Mouse (Mus musculus) liver, embryonic 14.5 days (tissue): ENCODE measurements around the gene Zmynd8. TPM values are rescaled to one million over a fixed set of nuclear protein-coding genes. Genes with fewer than 3 reads are reported as not detected.

Experiments
- ATAC-seq: fragments of 200-750 bp; cut with Nextera tagmentation; 2 replicates; pipeline ENCODE4 v1.8.0; 2017; ENCODE audit warnings: moderate number of reproducible peaks, mild to moderate bottlenecking, moderate library complexity; ENCODE audit not compliant: insufficient read depth
- DNase-seq, 3 experiments: peaks; one replicate each; pipeline ENCODE4 v3.0.0-alpha.2; 2012 to 2013; ENCODE audit warnings: low read depth in 3 of 3, low spot score in 3 of 3
- H3K27ac ChIP-seq: fragments of 300-500 bp; sonication (generic); 2 replicates; pipeline ENCODE4 v1.5.1; 2014; ENCODE audit warnings: moderate library complexity, mild to moderate bottlenecking, control low read depth, inconsistent platforms
- H3K27me3 ChIP-seq: fragments of 300-500 bp; sonication (generic); 2 replicates; pipeline ENCODE4 v1.6.1; 2014; ENCODE audit warnings: mild to moderate bottlenecking, low read length, moderate library complexity; ENCODE audit not compliant: control insufficient read depth, insufficient read depth
- H3K36me3 ChIP-seq: fragments of 300-500 bp; sonication (generic); replicated peaks from 2 replicates; pipeline ENCODE4 v1.6.1; 2014; ENCODE audit warnings: low read depth; ENCODE audit not compliant: control insufficient read depth, insufficient read depth
- H3K4me1 ChIP-seq, 2 experiments: fragments of 200-500 bp in 1 of 2; fragments of 300-500 bp in 1 of 2; sonication (generic) in 1 of 2; replicated peaks; 2 replicates each; pipeline ENCODE4 v1.6.1; 2012 to 2014; ENCODE audit warnings: antibody characterized with exemption in 1 of 2, inconsistent platforms in 1 of 2, low read length in 1 of 2; ENCODE audit not compliant: control insufficient read depth in 2 of 2, insufficient read depth in 2 of 2
- H3K4me2 ChIP-seq: fragments of 300-500 bp; sonication (generic); 2 replicates; pipeline ENCODE4 v1.6.1; 2014; ENCODE audit warnings: low read depth, mild to moderate bottlenecking, control low read depth, moderate library complexity
- H3K4me3 ChIP-seq, 2 experiments: fragments of 200-500 bp in 1 of 2; fragments of 300-500 bp in 1 of 2; sonication (generic) in 1 of 2; 2 replicates each; pipeline ENCODE4 v1.5.1; 2012 to 2014; ENCODE audit warnings: low read depth in 2 of 2, low read length in 2 of 2, mild to moderate bottlenecking in 2 of 2, control low read depth in 1 of 2, inconsistent platforms in 1 of 2, moderate library complexity in 1 of 2; ENCODE audit not compliant: insufficient read depth in 1 of 2
- H3K9ac ChIP-seq: fragments of 300-500 bp; sonication (generic); replicated peaks from 2 replicates; pipeline ENCODE4 v1.6.1; 2014; ENCODE audit warnings: mild to moderate bottlenecking, control low read depth, moderate library complexity
- H3K9me3 ChIP-seq: fragments of 300-500 bp; sonication (generic); 2 replicates; pipeline ENCODE4 v1.6.1; 2016; ENCODE audit warnings: low read length, mixed read lengths; ENCODE audit not compliant: control insufficient read depth
- CTCF ChIP-seq: IDR thresholded peaks from 2 replicates; pipeline ENCODE4 v1.5.1; 2016; ENCODE audit warnings: antibody characterized with exemption, low read depth, control low read depth
- EP300 ChIP-seq: IDR thresholded peaks from 2 replicates; pipeline ENCODE4 v1.6.1; 2016; ENCODE audit warnings: antibody characterized with exemption, low read depth
- WGBS: fragments of 180-500 bp; shearing (Covaris S2); extraction: QIAGEN DNeasy Blood & Tissue Kit; methylation state at CpG from one replicate; pipeline ENCODE4 v1.1.7; 2014; ENCODE audit not compliant: insufficient replicate concordance; 5-methylcytosine and 5-hydroxymethylcytosine counted together
- polyA plus RNA-seq, 2 experiments: library from polyadenylated mRNA; depleted of rRNA in 1 of 2; stranded (reverse) in 1 of 2; unstranded in 1 of 2; fragments of >200 nt; fragmentation: Nextera tagmentation in 1 of 2; extraction: Ambion mirVana in 1 of 2; gene quantifications; 2 replicates each; pipeline versions ENCODE4 v1.2.1 to v1.2.3; 2012 to 2014

The Zmynd8 gene
- polyA plus RNA-seq, 2 experiments, result 16.3 to 17.7 TPM

GRCm38 (mm10) chr2:165876201-165876918, 22.5 kb downstream of the Zmynd8 start:
- Histone ChIP-seq H3K9ac (no peak overlapping the region), H3K27ac (no peak overlapping the region), H3K9me3 (no peaks in the 10 kb centered on the region), H3K4me2 (no peak overlapping the region), H3K36me3 (peaks cover 57% of the 10 kb centered on the region), H3K4me3 (no peak overlapping the region), H3K27me3 (no peaks in the 10 kb centered on the region), H3K4me1 (peaks cover 9 to 43% of the 10 kb centered on the region in 2 experiments; a peak in 3 of 4 replicates)
- ATAC-seq, result no peak
- 73% methylated on average over 8 of the region's 8 CpGs for WGBS
- no peak for DNase-seq
- TF ChIP-seq CTCF, result no peak
- TF ChIP-seq EP300, result no peak

DNA sequence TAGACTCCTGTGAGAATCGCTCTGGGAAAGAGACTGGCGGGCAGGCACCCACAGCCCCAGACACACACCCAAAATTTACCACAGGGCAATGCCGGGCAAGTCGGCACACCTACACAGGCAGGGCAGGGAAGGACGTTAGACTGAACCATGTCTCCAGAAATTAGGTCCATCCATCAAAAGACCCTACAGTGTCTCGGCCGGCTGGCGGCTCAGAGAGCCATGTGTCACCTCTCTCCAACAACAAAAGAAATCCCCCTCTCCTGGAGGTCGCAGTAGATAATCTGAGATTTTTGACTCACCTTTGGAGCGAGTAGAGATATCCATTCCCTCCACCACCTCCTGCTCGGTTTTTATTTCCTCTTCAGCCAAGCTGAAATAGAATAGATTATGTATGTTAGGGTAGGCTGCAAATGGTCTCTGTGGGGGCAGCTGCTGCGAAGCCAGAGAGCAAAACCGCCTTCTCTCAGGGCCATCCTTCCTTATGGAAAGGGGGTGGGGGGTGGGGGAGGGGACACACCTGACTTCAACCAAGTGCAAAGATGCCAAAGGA, 23.3 kb downstream of the Zmynd8 start:
- H3K36me3 ChIP-seq, result peaks cover 62% of the 10 kb centered on the region
- DNase-seq (no peak), ATAC-seq (no peak)
- H3K4me2 ChIP-seq, result no peak overlapping the region
- no peak overlapping the region for H3K4me3 ChIP-seq
- peaks cover 5 to 41% of the 10 kb centered on the region in 2 experiments; a peak in 3 of 4 replicates for H3K4me1 ChIP-seq
- no peaks in the 10 kb centered on the region for H3K9me3 ChIP-seq
- H3K9ac ChIP-seq, result no peak overlapping the region
- WGBS, result 63% methylated on average over 13 of the region's 13 CpGs
- TF ChIP-seq CTCF (no peak), EP300 (no peak)
- H3K27ac ChIP-seq, result no peak overlapping the region
- no peaks in the 10 kb centered on the region for H3K27me3 ChIP-seq

GRCm38 (mm10) chr2:165874461-165875339, 24.1 kb downstream of the Zmynd8 start:
- Histone ChIP-seq H3K4me3 (no peak overlapping the region), H3K9ac (no peak overlapping the region)
- WGBS, result 63% methylated on average over 13 of the region's 13 CpGs

DNA sequence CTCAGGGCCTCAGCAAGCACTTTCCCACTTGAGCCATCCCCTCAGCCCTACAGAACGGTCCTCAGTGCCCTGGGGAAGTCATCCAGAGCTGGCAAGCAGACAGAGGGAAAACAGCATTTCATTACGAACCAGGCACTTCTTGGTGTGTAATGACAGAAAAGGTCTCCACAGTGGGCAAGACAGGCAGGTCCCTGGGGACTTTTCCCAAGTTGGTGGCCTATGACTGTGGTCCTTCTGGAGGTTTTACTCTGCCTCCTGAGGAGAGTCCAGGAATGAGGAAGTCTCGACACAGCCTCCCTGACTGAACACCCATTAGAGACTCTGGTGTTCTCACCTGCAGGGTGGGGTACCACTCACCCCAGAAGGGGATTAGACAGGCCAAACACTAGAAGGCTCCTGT, 25.0 kb downstream of the Zmynd8 start:
- Histone ChIP-seq H3K36me3 (peaks cover 64% of the 10 kb centered on the region), H3K4me2 (no peak overlapping the region), H3K9ac (no peak overlapping the region), H3K4me1 (peaks cover 3 to 39% of the 10 kb centered on the region in 2 experiments), H3K27me3 (no peaks in the 10 kb centered on the region), H3K9me3 (no peaks in the 10 kb centered on the region), H3K4me3 (no peak overlapping the region), H3K27ac (no peak overlapping the region; the same call in 1 of the 2 replicates)
- no peak for DNase-seq
- no peak for ATAC-seq
- TF ChIP-seq EP300 (no peak), CTCF (no peak)
- 72% methylated on average over 3 of the region's 3 CpGs for WGBS

More at GRCm38 (mm10) chr2:165874461-165875339, 24.1 kb downstream of the Zmynd8 start:
- DNase-seq (no peak), ATAC-seq (peak; percentile 38; the same call in 1 of the 2 replicates)
- Histone ChIP-seq H3K27ac (no peak overlapping the region), H3K27me3 (no peaks in the 10 kb centered on the region), H3K36me3 (peaks cover 61% of the 10 kb centered on the region), H3K9me3 (no peaks in the 10 kb centered on the region), H3K4me2 (no peak overlapping the region), H3K4me1 (peaks cover 3 to 41% of the 10 kb centered on the region in 2 experiments)
- TF ChIP-seq CTCF, result no peak
- no peak for TF ChIP-seq EP300

GRCm38 (mm10) chr2:165873196-165873595, 25.6 kb downstream of the Zmynd8 start:
- ATAC-seq, result no peak
- Histone ChIP-seq H3K4me2 (no peak overlapping the region), H3K9me3 (no peaks in the 10 kb centered on the region), H3K4me3 (no peak overlapping the region), H3K4me1 (peaks cover 3 to 41% of the 10 kb centered on the region in 2 experiments), H3K27me3 (no peaks in the 10 kb centered on the region), H3K27ac (no peak overlapping the region), H3K9ac (no peak overlapping the region; the same call in 1 of the 2 replicates), H3K36me3 (peaks cover 67% of the 10 kb centered on the region)
- DNase-seq, result no peak
- TF ChIP-seq CTCF (no peak), EP300 (no peak)
- 84% methylated on average over 7 of the region's 7 CpGs for WGBS
